Mouse (Mus musculus) urinary bladder, postnatal 14 days (tissue): ENCODE data around the gene Skp2.

Source experiments
- DNase-seq: peaks from one replicate; pipeline ENCODE4 v3.0.0; 2021; ENCODE audit warnings: low spot score

The Skp2 gene

DNA sequence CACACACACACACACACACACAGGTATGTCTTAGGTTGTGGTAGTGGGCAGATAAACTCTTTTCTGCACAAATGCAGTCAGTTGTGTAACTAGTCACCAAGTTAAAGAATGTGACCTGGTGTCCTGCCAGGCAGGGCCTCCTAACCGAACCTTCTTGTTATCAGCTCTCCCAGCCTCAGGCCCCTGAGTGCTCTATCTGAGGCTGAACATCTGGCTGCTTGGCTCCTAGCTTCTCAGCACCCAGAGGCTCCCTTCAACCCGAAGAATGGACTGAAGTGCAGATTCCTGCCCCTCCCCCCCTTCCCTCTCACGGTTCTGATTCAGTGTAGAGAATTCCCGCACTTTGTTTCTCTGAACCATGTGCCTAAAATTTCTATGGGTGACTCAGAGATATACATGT, 80.6 kb downstream of the Skp2 start:
- peak; percentile 25 for DNase-seq

DNA sequence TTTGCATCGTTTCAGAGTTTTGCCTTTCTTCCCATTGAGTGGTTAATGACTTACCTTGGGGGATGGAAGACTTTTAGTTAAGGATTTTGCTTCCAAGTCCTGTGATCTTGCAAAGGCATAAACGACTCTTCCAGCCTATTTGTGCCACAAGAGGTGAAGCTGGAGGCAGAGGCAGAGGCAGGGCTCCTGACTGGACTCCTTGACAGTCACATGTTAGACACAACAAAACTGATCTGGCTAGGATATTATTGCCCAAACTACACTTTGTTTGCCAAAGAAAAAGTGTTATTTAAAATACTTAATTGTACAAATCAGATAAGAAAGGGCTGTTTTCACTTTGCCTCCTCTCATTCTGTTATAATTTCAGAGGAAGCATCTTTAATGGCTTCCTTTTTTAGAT, 81.1 kb downstream of the Skp2 start:
- DNase-seq, result no peak

DNA sequence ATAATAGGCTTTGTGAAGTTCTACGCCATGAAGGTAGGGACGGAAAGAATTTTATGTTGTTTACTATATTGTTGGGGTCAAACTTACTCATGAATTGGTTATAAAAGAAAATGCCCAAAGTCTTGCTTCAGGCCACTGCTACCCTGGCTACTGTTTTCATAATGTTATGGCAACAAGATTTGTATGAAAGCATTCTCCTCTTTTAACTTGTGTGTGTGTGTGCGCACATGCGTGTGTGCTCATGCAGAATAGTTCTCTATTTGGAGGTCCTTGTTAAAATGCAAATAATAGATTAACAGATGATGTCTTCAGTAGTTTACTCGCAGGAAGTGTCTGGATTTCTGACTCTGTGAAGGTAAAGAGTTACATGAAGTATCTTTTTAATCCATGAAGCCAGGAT, 81.5 kb downstream of the Skp2 start:
- DNase-seq, result no peak

DNA sequence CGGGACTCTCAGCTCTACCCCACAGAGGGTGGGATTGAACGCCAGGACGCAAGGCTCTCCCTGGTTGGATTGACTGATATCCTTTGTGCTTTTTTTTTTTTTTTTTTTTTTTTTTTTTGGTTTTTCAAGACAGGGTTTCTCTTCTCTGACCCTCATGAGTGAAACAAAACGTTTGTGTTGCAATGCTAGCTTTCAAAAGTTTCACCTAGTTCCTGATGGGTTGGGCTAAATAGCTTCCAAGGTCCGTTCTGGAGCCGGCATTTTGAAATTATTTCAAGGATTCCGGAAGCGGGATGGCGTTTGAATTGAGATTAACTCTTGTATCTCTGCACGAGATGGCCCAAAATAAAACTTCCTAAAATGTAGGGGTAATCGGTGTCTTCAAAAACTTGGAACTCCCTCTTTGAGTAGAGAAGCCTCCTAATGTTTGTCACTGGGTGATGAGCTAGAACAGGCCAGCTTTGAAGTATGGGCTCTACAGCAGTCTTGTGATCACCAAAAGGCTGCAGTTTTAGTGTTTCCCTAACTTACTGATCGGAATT, 82.1 kb downstream of the Skp2 start:
- DNase-seq, result no peak

DNA sequence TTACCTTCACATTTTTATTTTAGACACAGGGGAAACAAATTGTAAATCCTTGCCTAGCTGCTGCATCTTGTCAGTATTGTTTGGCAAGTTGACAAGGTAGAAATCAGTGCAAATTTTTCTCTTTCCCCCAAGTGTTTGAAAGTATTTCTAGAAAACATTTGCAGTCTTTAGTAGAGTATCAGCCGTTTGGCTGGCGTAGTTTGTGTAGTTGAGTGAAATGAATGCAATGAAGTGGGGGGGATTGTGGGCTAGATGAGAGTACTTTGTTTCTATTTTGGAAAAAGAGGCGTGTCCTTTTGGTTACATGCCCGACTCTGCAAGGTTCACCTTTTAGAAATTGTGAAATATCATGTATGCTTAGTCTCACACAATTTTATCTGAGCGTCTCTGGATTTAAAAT, 82.6 kb downstream of the Skp2 start:
- DNase-seq, result no peak

DNA sequence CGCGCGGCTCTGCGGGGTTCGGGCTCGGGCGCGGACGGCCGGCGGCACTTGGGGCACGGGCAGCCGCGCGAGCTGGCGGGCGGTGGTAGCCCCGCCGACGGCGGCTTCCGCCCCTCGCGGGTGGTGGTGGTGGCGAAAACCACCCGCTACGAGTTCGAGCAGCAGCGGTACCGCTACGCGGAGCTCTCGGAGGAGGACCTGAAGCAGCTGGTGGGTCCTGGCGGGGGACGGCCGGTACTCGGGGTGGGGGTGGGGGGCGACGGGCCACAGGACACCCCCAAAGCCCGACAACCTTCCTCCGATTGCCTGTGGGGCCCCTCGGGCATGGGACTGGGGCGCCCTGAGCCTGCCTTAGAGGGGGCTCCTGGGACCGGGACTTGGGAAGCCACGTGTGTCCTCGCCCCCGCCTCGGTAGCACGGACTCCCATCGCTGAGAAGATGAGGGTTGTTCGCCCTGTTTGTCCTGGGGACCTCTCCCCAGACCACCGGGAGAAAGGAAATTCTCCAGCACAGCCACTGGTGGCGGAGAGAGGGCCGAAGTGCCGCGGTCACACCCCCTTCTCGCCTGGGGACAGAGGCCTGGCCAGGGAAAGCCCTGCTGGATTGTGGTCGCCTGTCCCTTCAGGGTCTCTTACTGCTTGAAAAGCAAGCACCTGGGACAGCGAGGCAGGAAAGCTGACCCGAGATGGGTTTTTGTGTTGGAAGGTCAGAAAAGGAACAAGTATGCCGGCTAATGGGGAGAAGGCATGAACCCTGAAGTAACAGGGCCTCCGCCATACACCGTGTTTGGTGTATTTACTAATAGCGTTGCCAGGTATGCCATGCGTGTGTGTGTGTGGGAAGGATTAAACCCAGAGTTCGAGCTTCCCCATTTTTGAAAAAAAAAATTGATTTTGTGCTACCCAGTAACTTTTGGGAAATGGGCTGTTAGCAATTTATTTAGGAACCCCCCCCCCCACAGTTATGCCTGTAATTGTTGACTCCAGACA, 83.4 kb downstream of the Skp2 start:
- DNase-seq, result peak; percentile 43

DNA sequence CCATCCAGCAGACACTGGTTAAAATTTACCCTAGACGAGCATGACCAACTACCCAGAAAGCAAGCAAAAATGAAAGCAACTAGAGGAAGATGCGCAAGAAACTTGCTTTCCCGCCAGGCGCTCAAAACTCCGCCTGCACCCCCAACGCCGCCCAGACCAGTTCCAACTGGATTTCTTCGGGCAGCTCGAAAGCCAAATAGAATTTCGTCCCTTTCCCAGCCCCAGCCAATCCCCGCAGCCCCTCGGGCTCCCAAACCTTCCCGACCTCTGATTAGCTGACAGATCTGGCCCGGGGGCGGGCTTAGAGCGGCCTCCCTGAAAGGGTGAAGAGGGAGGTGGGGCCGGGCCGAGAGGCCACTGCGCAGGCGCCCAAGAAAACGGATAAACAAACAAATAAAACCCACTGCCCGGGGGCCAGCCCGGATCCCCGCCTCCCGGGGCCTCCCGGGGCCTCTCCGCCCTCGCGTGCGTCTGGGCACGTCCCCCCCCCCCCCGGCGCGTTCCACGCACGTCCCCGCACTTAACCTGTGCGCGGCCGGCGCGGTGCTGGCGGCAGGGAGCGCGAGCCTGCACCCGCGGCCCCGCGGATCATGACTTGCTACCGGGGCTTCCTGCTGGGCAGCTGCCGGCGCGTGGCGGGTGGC, 84.2 kb downstream of the Skp2 start, which contains the start of gene Nadk2:
Gene Nadk2, plus strand, starts transcription at position 349 of the 644 bp plus-strand sequence.
- DNase-seq, result peak; percentile 99

DNA sequence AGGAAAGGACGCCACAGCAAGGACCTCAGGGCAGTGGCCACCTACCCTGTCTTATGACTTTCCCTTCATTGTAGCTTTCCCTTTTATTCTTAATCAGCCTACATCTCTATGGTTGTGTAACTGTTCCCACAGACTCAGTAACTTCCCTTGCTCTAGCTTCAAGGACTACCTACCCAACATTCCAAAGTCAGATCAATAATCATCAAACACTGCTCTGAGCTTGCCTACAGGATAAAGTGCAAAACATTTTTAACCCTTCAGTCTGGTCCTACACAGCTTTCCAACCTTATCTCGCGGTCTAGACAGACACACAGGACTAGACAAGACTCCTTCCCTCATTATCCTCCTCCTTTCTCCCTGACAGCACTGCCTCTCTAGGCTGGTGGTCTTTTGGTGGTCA, 84.9 kb downstream of the Skp2 start:
- no peak for DNase-seq

DNA sequence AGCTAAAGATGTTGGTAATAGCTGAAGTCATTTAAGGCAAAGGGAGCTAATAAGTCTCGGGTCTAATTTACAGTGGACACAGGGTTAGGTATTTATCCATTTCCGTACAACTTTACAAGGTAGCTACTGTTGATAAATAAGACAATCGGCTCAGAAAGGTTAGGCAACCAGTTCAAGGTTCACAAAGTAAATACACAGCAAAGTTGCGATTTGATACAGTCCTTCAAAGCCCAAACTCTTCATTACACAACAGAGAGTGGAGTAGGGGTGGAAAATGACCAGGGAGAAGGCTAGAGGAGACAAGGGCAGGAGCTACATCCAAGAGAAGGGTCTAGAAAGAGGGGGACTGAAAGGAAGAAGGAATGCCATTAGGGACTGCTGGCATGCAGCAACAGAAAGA, 86.3 kb downstream of the Skp2 start:
- no peak for DNase-seq
